Mouse (Mus musculus): ENCODE results near the gene Mogat1.
"Not testable (repeated sequence)": the region's sequence is repeated elsewhere in the genome, so short reads cannot be mapped to it uniquely, and the experiment has no call there.

Gene Mogat1

GRCm38 (mm10) chr1:78510862-78511261 is at the start of gene Mogat1:
Gene Mogat1 (plus strand): TSS chr1:78510991.
- no peak for DNase-seq (ENCODE audit: low read depth, low spot score)

GRCm38 (mm10) chr1:78472441-78472840 is 38.4 kb upstream of the Mogat1 start:
- DNase-seq (ENCODE audit: low read depth, low spot score) = no peak

- no peak for DNase-seq (ENCODE audit: low read depth, low spot score)
Measured at GRCm38 (mm10) chr1:78483430-78483829, 27.4 kb upstream of the Mogat1 start.

- no peak for DNase-seq (ENCODE audit: low read depth, low spot score)
Measured at GRCm38 (mm10) chr1:78484361-78484760, 26.4 kb upstream of the Mogat1 start.

- no peak for DNase-seq (ENCODE audit: low read depth, low spot score)
Measured at GRCm38 (mm10) chr1:78488427-78488751, 22.4 kb upstream of the Mogat1 start.

- peak; percentile 94 for DNase-seq (ENCODE audit: low read depth, low spot score)
Measured at GRCm38 (mm10) chr1:78488752-78489492, 21.9 kb upstream of the Mogat1 start, which contains the start of gene Farsb. Gene Farsb (minus strand): TSS chr1:78488897.

- no peak for DNase-seq (ENCODE audit: low read depth, low spot score)
Measured at GRCm38 (mm10) chr1:78490143-78490542, 20.6 kb upstream of the Mogat1 start.

- no peak for DNase-seq (ENCODE audit: low read depth, low spot score)
Measured at GRCm38 (mm10) chr1:78501036-78501435, 9.8 kb upstream of the Mogat1 start.

GRCm38 (mm10) chr1:78501856-78502255 is 8.9 kb upstream of the Mogat1 start:
- not testable (repeated sequence) for DNase-seq (ENCODE audit: low read depth, low spot score)

- no peak for DNase-seq (ENCODE audit: low read depth, low spot score)
Measured at GRCm38 (mm10) chr1:78502527-78502926, 8.3 kb upstream of the Mogat1 start.

GRCm38 (mm10) chr1:78507137-78507536 is 3.7 kb upstream of the Mogat1 start:
- DNase-seq (ENCODE audit: low read depth, low spot score) = no peak

- no peak for DNase-seq (ENCODE audit: low read depth, low spot score)
Measured at GRCm38 (mm10) chr1:78511621-78512160, 900 bp downstream of the Mogat1 start, which contains the start of gene BC035947. Gene BC035947 (minus strand): TSS chr1:78512158.

- DNase-seq (ENCODE audit: low read depth, low spot score) = no peak
Measured at GRCm38 (mm10) chr1:78512756-78513155, 2.0 kb downstream of the Mogat1 start.

GRCm38 (mm10) chr1:78518907-78519306 is 8.1 kb downstream of the Mogat1 start:
- no peak for DNase-seq (ENCODE audit: low read depth, low spot score)

GRCm38 (mm10) chr1:78525189-78525886 is 14.5 kb downstream of the Mogat1 start:
- peak; percentile 47 for DNase-seq (ENCODE audit: low read depth, low spot score)

GRCm38 (mm10) chr1:78528356-78528755 is 17.6 kb downstream of the Mogat1 start:
- DNase-seq (ENCODE audit: low read depth, low spot score) = no peak

GRCm38 (mm10) chr1:78529011-78529410 is 18.2 kb downstream of the Mogat1 start:
- no peak for DNase-seq (ENCODE audit: low read depth, low spot score)

- no peak for DNase-seq (ENCODE audit: low read depth, low spot score)
Measured at GRCm38 (mm10) chr1:78530500-78531215, 19.9 kb downstream of the Mogat1 start.

GRCm38 (mm10) chr1:78532184-78532800 is 21.5 kb downstream of the Mogat1 start:
- peak; percentile 56 for DNase-seq (ENCODE audit: low read depth, low spot score)

- no peak for DNase-seq (ENCODE audit: low read depth, low spot score)
Measured at GRCm38 (mm10) chr1:78534428-78535150, 23.8 kb downstream of the Mogat1 start.
